Mouse (Mus musculus): ENCODE data around the gene Lrrc63. TPM values are rescaled to one million over a fixed set of nuclear protein-coding genes. Genes with fewer than 3 reads are reported as not detected.

Lrrc63 gene
- total and polyA plus RNA-seq, 2 experiments from 2014 or later = not detected

DNA sequence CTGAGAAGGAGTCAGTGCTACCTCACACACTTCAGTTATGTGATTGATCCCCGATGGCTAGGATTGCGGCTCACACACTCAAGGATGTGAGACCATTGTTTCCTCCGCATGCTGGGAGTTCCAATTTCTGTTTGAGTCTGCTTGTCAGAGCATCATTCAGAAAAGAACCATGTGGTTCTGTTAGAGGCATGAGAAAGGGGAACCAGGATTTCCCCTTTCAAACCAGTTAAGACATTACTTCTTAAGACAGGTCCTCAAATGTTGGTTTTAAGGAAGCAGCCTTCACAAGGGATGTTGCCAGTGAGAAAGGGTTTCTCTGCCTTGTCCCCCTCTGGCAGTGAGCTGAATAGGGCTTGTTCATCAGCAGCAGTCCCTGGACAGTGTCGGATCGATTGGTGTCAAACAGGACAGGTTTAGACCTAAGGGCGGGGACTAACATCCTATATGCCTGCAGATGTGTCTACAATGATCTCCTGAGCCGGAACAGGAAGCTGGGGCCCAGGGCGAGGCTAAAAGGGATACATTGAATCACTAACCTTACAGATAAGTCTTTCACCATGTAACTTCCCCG is 73.7 kb downstream of the Lrrc63 start:
- ATAC-seq (ENCODE audit: low FRiP score) = no peak
- Histone ChIP-seq H3K4me3 (ENCODE audit: low read depth, low read length) (no peak overlapping the region), H3K27me3 (ENCODE audit: insufficient read depth, low read length) (no peaks in the 10 kb centered on the region; the same call in 1 of the 2 replicates), H3K4me1 (ENCODE audit: insufficient read depth, low read length) (no peaks in the 10 kb centered on the region), H3K36me3 (ENCODE audit: insufficient read depth, low read length) (no peaks in the 10 kb centered on the region), H3K9ac (replicated peaks; ENCODE audit: low read length, poor library complexity, severe bottlenecking) (no peak overlapping the region), H3K4me2 (ENCODE audit: low read depth, low read length, poor library complexity, severe bottlenecking) (no peak overlapping the region), H3K27ac (ENCODE audit: low read depth, low read length) (no peak overlapping the region), H3K9me3 (ENCODE audit: low read length) (no peaks in the 10 kb centered on the region)
- DNase-seq (ENCODE audit: low spot score) = no peak
- TF ChIP-seq CTCF (IDR thresholded peaks at IDR 0.05) = no peak
- WGBS = 87% methylated on average over 9 of the region's 9 CpGs

DNA sequence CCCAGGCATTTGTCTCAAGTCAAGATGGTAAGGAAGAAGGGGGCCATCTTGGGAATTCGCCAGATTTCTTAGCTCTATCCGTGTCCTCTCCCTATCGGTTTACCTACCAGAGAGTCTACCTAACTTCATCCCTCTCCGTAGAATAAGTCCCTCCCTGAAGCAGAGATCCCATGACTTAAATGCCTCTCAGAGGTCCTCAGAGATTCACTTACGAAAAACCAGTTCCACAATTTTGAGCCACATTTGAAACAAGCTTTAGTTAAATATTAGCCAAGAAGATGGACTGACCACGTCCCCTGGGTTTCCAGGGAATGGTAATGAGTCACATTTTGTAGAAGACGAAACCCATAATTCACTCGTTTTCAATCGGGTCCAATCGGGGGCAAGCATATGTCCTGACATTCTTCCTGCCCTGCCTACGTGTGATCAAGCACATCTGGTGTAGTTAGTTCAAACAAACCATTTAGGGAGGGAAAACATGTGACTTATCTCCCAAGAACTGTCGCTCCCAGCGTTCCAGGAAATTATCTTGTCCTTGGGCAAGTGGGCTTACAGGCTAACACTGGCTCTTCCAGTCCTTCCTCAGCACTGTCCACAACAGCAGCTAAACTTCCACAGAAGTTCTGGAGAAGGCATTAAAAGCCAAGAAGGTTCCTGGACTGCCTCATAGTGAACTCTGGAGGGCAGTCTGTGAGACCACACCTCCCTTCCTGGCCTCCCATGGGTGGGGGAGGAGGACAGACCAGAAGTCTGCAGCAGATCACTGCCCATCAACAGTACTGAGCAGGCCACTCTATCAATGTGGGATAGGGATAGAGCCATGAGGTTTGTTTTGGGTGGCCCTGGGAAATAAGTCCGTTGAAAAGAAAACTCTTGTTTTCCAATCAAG is 76.0 kb downstream of the Lrrc63 start:
- no peak overlapping the region for H3K4me3 ChIP-seq (ENCODE audit: low read depth, low read length)
- 86% methylated on average over 14 of the region's 14 CpGs for WGBS
- H3K27me3 ChIP-seq (ENCODE audit: insufficient read depth, low read length) = no peaks in the 10 kb centered on the region; the same call in 1 of the 2 replicates
- TF ChIP-seq CTCF (IDR thresholded peaks at IDR 0.05) = no peak
- no peak overlapping the region for H3K9ac ChIP-seq (replicated peaks; ENCODE audit: low read length, poor library complexity, severe bottlenecking)
- ATAC-seq (ENCODE audit: low FRiP score) = no peak
- no peak overlapping the region for H3K27ac ChIP-seq (ENCODE audit: low read depth, low read length)
- H3K9me3 ChIP-seq (ENCODE audit: low read length) = no peaks in the 10 kb centered on the region
- H3K4me2 ChIP-seq (ENCODE audit: low read depth, low read length, poor library complexity, severe bottlenecking) = no peak overlapping the region
- H3K4me1 ChIP-seq (ENCODE audit: insufficient read depth, low read length) = no peaks in the 10 kb centered on the region
- H3K36me3 ChIP-seq (ENCODE audit: insufficient read depth, low read length) = no peaks in the 10 kb centered on the region
- DNase-seq (ENCODE audit: low spot score) = no peak

DNA sequence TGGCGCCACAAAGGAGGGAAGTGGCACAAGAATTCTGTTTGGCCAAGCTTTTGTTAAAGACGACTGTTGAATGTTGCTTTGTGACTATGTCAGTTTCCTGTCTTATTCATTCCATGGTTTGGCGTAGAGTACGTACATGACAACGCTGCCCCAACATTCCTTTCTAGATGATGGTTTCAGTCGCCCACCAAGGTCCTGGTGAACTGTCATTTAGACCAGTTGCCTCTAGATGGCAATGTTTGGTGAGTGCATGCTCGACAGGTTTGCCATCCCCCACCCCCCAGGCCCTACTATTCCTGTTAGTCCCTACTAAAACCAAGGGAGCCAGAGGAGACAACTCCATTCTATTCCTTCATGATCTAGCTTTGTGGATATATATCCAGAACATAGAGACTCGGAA is 78.2 kb downstream of the Lrrc63 start:
- Histone ChIP-seq H3K4me1 (ENCODE audit: insufficient read depth, low read length) (no peaks in the 10 kb centered on the region), H3K4me2 (ENCODE audit: low read depth, low read length, poor library complexity, severe bottlenecking) (no peak overlapping the region), H3K4me3 (ENCODE audit: low read depth, low read length) (no peak overlapping the region), H3K27ac (ENCODE audit: low read depth, low read length) (no peak overlapping the region), H3K9ac (replicated peaks; ENCODE audit: low read length, poor library complexity, severe bottlenecking) (no peak overlapping the region), H3K27me3 (ENCODE audit: insufficient read depth, low read length) (no peaks in the 10 kb centered on the region; the same call in 1 of the 2 replicates), H3K9me3 (ENCODE audit: low read length) (no peaks in the 10 kb centered on the region), H3K36me3 (ENCODE audit: insufficient read depth, low read length) (no peaks in the 10 kb centered on the region)
- WGBS = 57% methylated on average over 8 of the region's 8 CpGs
- DNase-seq (ENCODE audit: low spot score) = no peak
- ATAC-seq (ENCODE audit: low FRiP score) = no peak
- TF ChIP-seq CTCF (IDR thresholded peaks at IDR 0.05) = peak; percentile 37

DNA sequence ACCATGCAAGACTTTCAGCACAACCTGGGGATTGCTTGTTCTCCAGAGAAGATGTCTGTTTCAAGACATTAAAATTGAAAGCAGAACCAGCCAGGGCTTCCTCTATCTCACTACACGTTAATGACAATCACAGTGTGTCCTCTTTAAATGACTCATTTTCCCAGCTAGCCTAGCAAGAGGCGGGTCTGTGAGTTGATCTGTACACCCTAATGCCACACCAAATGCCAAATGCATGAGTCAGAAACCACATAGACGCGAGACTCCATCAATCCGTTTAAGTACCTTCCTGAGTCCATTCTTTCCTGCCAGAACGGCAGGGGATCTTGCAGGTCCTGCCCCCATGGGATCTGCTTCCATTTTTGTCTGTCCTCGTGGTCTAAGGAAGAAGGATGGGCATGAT is 85.5 kb downstream of the Lrrc63 start:
- Histone ChIP-seq H3K9ac (replicated peaks; ENCODE audit: low read length, poor library complexity, severe bottlenecking) (no peak overlapping the region), H3K36me3 (ENCODE audit: insufficient read depth, low read length) (no peaks in the 10 kb centered on the region), H3K9me3 (ENCODE audit: low read length) (no peaks in the 10 kb centered on the region), H3K4me1 (ENCODE audit: insufficient read depth, low read length) (no peaks in the 10 kb centered on the region), H3K27me3 (ENCODE audit: insufficient read depth, low read length) (no peaks in the 10 kb centered on the region), H3K4me2 (ENCODE audit: low read depth, low read length, poor library complexity, severe bottlenecking) (no peak overlapping the region), H3K4me3 (ENCODE audit: low read depth, low read length) (no peak overlapping the region), H3K27ac (ENCODE audit: low read depth, low read length) (no peak overlapping the region)
- ATAC-seq (ENCODE audit: low FRiP score) (no peak), DNase-seq (ENCODE audit: low spot score) (no peak)
- TF ChIP-seq CTCF (IDR thresholded peaks at IDR 0.05) = no peak
- WGBS = 83% methylated on average over 7 of the region's 7 CpGs

DNA sequence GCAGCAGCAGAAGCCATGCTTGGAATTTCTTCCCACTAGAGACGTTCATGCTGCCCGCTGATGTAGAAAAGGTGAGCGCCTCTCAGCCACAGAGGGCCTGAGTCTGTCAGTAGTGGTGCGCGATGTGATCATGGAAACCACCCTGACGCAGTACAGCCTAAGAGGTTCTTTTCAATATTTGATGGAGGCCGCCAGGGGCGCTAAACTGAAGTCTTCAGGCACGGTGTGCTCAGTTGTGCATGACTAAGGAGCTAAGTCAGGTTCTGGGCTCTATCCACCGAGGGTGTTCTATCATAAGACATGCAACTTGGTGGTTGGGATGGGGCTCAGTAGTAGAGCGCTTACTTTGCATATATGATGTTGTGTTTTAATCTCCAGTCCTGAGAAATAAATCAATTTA is 95.2 kb downstream of the Lrrc63 start:
- 50% methylated on average over 11 of the region's 11 CpGs for WGBS
- H3K9me3 ChIP-seq (ENCODE audit: low read length) = no peaks in the 10 kb centered on the region
- DNase-seq (ENCODE audit: low spot score) (peak; percentile 38), ATAC-seq (ENCODE audit: low FRiP score) (peak; percentile 20; the same call in 1 of the 2 replicates)
- H3K36me3 ChIP-seq (ENCODE audit: insufficient read depth, low read length) = no peaks in the 10 kb centered on the region
- no peak overlapping the region for H3K4me2 ChIP-seq (ENCODE audit: low read depth, low read length, poor library complexity, severe bottlenecking)
- no peak overlapping the region for H3K9ac ChIP-seq (replicated peaks; ENCODE audit: low read length, poor library complexity, severe bottlenecking)
- H3K27ac ChIP-seq (ENCODE audit: low read depth, low read length) = no peak overlapping the region
- H3K4me3 ChIP-seq (ENCODE audit: low read depth, low read length) = no peak overlapping the region
- no peaks in the 10 kb centered on the region for H3K27me3 ChIP-seq (ENCODE audit: insufficient read depth, low read length)
- TF ChIP-seq CTCF (IDR thresholded peaks at IDR 0.05) = peak; percentile 38
- H3K4me1 ChIP-seq (ENCODE audit: insufficient read depth, low read length) = no peaks in the 10 kb centered on the region

Other genes with a start within 250 kb of the Lrrc63 start
- 21.7 and 22.3 TPM in 2 replicates for gene Lrch1, start 183.0 kb downstream of the Lrrc63 start, total RNA-seq (2014; rRNA removed)
- gene Lrch1, start 183.0 kb downstream of the Lrrc63 start, polyA plus RNA-seq (2015; fragmentation: Nextera tagmentation; extraction: Ambion mirVana) = 15.7 and 22.4 TPM in 2 replicates
- gene Rubcnl, start 114.9 kb downstream of the Lrrc63 start, total RNA-seq (2014; rRNA removed) = 0.11 and 0.57 TPM in 2 replicates
- 0.06 and 0.15 TPM in 2 replicates for gene Rubcnl, start 114.9 kb downstream of the Lrrc63 start, polyA plus RNA-seq (2015; fragmentation: Nextera tagmentation; extraction: Ambion mirVana)
- gene Lcp1, start 220 bp upstream of the Lrrc63 start, total RNA-seq (2014; rRNA removed) = 6.9 and 12.3 TPM in 2 replicates
- 7.5 and 7.8 TPM in 2 replicates for gene Lcp1, start 220 bp upstream of the Lrrc63 start, polyA plus RNA-seq (2015; fragmentation: Nextera tagmentation; extraction: Ambion mirVana)
- gene Cpb2, start 111.4 kb upstream of the Lrrc63 start, total RNA-seq (2014; rRNA removed) = not detected in 2 replicates
- 0.20 TPM in 1 of 2 replicates, not detected in the other for gene Cpb2, start 111.4 kb upstream of the Lrrc63 start, polyA plus RNA-seq (2015; fragmentation: Nextera tagmentation; extraction: Ambion mirVana)
- 15.2 and 19.2 TPM in 2 replicates for gene Zc3h13, start 153.5 kb upstream of the Lrrc63 start, total RNA-seq (2014; rRNA removed)
- gene Zc3h13, start 153.5 kb upstream of the Lrrc63 start, polyA plus RNA-seq (2015; fragmentation: Nextera tagmentation; extraction: Ambion mirVana) = 37.2 and 51.2 TPM in 2 replicates

Data from midbrain, postnatal 0 days (tissue).